Mouse (Mus musculus) hindbrain, embryonic 11.5 days (tissue): ENCODE results near the gene Igf1r. TPM values are rescaled to one million over a fixed set of nuclear protein-coding genes. Genes with fewer than 3 reads are reported as not detected.
A peak's percentile ranks its signal among the peaks of the same experiment; 100 is the strongest.

ENCODE experiments used
- ATAC-seq: fragments of 200-750 bp; cut with Nextera tagmentation; 2 replicates; pipeline ENCODE4 v1.8.0; 2017; ENCODE audit warnings: mild to moderate bottlenecking, moderate TSS enrichment, moderate library complexity; ENCODE audit not compliant: low FRiP score
- DNase-seq: peaks from one replicate; pipeline ENCODE4 v3.0.0-alpha.2; 2015; ENCODE audit warnings: low spot score
- H3K27ac ChIP-seq: fragments of 300-500 bp; sonication (generic); 2 replicates; pipeline ENCODE4 v1.5.1; 2014; ENCODE audit warnings: mild to moderate bottlenecking, low read depth, low read length
- H3K27me3 ChIP-seq: fragments of 300-500 bp; sonication (generic); 2 replicates; pipeline ENCODE4 v1.6.1; 2014; ENCODE audit warnings: mild to moderate bottlenecking, low read length, moderate library complexity, mixed read lengths; ENCODE audit not compliant: control insufficient read depth, insufficient read depth
- H3K36me3 ChIP-seq: fragments of 300-500 bp; sonication (generic); 2 replicates; pipeline ENCODE4 v1.6.1; 2014; ENCODE audit warnings: mild to moderate bottlenecking, low read length, moderate library complexity, mixed read lengths; ENCODE audit not compliant: control insufficient read depth, insufficient read depth
- H3K4me1 ChIP-seq: fragments of 300-500 bp; sonication (generic); replicated peaks from 2 replicates; pipeline ENCODE4 v1.6.1; 2014; ENCODE audit warnings: low read length, mixed read lengths; ENCODE audit not compliant: control insufficient read depth, insufficient read depth
- H3K4me2 ChIP-seq: fragments of 300-500 bp; sonication (generic); replicated peaks from 2 replicates; pipeline ENCODE4 v1.6.1; 2014; ENCODE audit warnings: mild to moderate bottlenecking, low read depth, low read length
- H3K4me3 ChIP-seq: fragments of 300-500 bp; sonication (generic); 2 replicates; pipeline ENCODE4 v1.5.1; 2014; ENCODE audit warnings: low read depth, low read length
- H3K9ac ChIP-seq: fragments of 300-500 bp; sonication (generic); 2 replicates; pipeline ENCODE4 v1.6.1; 2014; ENCODE audit warnings: low read depth, low read length
- H3K9me3 ChIP-seq: fragments of 300-500 bp; sonication (generic); 2 replicates; pipeline ENCODE4 v1.6.1; 2016; ENCODE audit warnings: low read length; ENCODE audit not compliant: control insufficient read depth
- WGBS: fragments of 180-500 bp; shearing (Covaris S2); extraction: QIAGEN DNeasy Blood & Tissue Kit; methylation state at CpG from one replicate; pipeline ENCODE4 v1.1.7; 2014; 5-methylcytosine and 5-hydroxymethylcytosine counted together
- polyA plus RNA-seq: library from polyadenylated mRNA; unstranded; fragments of >200 nt; fragmentation: Nextera tagmentation; extraction: Ambion mirVana; gene quantifications from 2 replicates; pipeline ENCODE4 v1.2.1, GENCODE M21; 2014

Gene Igf1r
- polyA plus RNA-seq, 1 experiment from 2014 or later: 35.7 TPM

- H3K4me2 ChIP-seq: no peak overlapping the region
- H3K4me3 ChIP-seq: no peak overlapping the region
- H3K9me3 ChIP-seq: no peaks in the 10 kb centered on the region
- DNase-seq (no peak), ATAC-seq (no peak)
- H3K27me3 ChIP-seq: no peaks in the 10 kb centered on the region
- no peak overlapping the region for H3K9ac ChIP-seq
- H3K36me3 ChIP-seq: no peaks in the 10 kb centered on the region
- peaks cover 7% of the 10 kb centered on the region for H3K4me1 ChIP-seq
- no peak overlapping the region for H3K27ac ChIP-seq
- WGBS: 96% methylated on average over 6 of the region's 6 CpGs
Observed at GRCm38 (mm10) chr7:68065904-68066303, 113.3 kb downstream of the Igf1r start.

GRCm38 (mm10) chr7:68067321-68067720, 114.7 kb downstream of the Igf1r start:
- DNase-seq (no peak), ATAC-seq (no peak)
- H3K9ac ChIP-seq: no peak overlapping the region
- H3K27me3 ChIP-seq: no peaks in the 10 kb centered on the region
- WGBS: 92% methylated on average over 4 of the region's 4 CpGs
- H3K27ac ChIP-seq: no peak overlapping the region
- no peaks in the 10 kb centered on the region for H3K9me3 ChIP-seq
- H3K36me3 ChIP-seq: no peaks in the 10 kb centered on the region
- no peak overlapping the region for H3K4me2 ChIP-seq
- no peak overlapping the region for H3K4me3 ChIP-seq
- peaks cover 7% of the 10 kb centered on the region for H3K4me1 ChIP-seq

GRCm38 (mm10) chr7:68069324-68069723, 116.7 kb downstream of the Igf1r start:
- Histone ChIP-seq H3K4me2 (no peak overlapping the region), H3K4me1 (peaks cover 4% of the 10 kb centered on the region), H3K36me3 (no peaks in the 10 kb centered on the region), H3K9me3 (no peaks in the 10 kb centered on the region), H3K9ac (no peak overlapping the region), H3K27me3 (no peaks in the 10 kb centered on the region), H3K4me3 (no peak overlapping the region), H3K27ac (no peak overlapping the region)
- 86% methylated on average over 7 of the region's 7 CpGs for WGBS
- DNase-seq (no peak), ATAC-seq (no peak)

- Histone ChIP-seq H3K36me3 (no peaks in the 10 kb centered on the region), H3K4me2 (no peak overlapping the region), H3K9me3 (no peaks in the 10 kb centered on the region), H3K4me1 (no peaks in the 10 kb centered on the region; the same call in 1 of the 2 replicates), H3K9ac (no peak overlapping the region), H3K27me3 (no peaks in the 10 kb centered on the region), H3K4me3 (no peak overlapping the region), H3K27ac (no peak overlapping the region)
- 66% methylated on average over 3 of the region's 3 CpGs for WGBS
- DNase-seq (no peak), ATAC-seq (no peak)
Observed at GRCm38 (mm10) chr7:68070030-68070429, 117.4 kb downstream of the Igf1r start.

- ATAC-seq (no peak), DNase-seq (peak; percentile 29)
Observed at GRCm38 (mm10) chr7:68070626-68071025, 118.0 kb downstream of the Igf1r start.

GRCm38 (mm10) chr7:68071050-68071449, 118.4 kb downstream of the Igf1r start:
- H3K4me3 ChIP-seq: no peak overlapping the region
- no peak for DNase-seq

More at GRCm38 (mm10) chr7:68070626-68071025, 118.0 kb downstream of the Igf1r start:
- Histone ChIP-seq H3K9me3 (no peaks in the 10 kb centered on the region), H3K27me3 (no peaks in the 10 kb centered on the region), H3K27ac (no peak overlapping the region), H3K4me2 (no peak overlapping the region), H3K4me1 (no peaks in the 10 kb centered on the region; the same call in 1 of the 2 replicates), H3K4me3 (no peak overlapping the region), H3K36me3 (no peaks in the 10 kb centered on the region), H3K9ac (no peak overlapping the region)
- 61% methylated on average over 7 of the region's 7 CpGs for WGBS

GRCm38 (mm10) chr7:68071749-68072148, 119.1 kb downstream of the Igf1r start:
- ATAC-seq: no peak
- H3K4me3 ChIP-seq: no peak overlapping the region
- H3K4me1 ChIP-seq: no peaks in the 10 kb centered on the region; the same call in 1 of the 2 replicates
- no peak for DNase-seq
- H3K36me3 ChIP-seq: no peaks in the 10 kb centered on the region
- no peak overlapping the region for H3K27ac ChIP-seq
- no peak overlapping the region for H3K9ac ChIP-seq
- H3K4me2 ChIP-seq: no peak overlapping the region
- H3K9me3 ChIP-seq: no peaks in the 10 kb centered on the region
- 93% methylated on average over 11 of the region's 11 CpGs for WGBS
- no peaks in the 10 kb centered on the region for H3K27me3 ChIP-seq

More at GRCm38 (mm10) chr7:68071050-68071449, 118.4 kb downstream of the Igf1r start:
- Histone ChIP-seq H3K27ac (no peak overlapping the region), H3K9ac (no peak overlapping the region), H3K9me3 (no peaks in the 10 kb centered on the region), H3K27me3 (no peaks in the 10 kb centered on the region), H3K36me3 (no peaks in the 10 kb centered on the region), H3K4me1 (no peaks in the 10 kb centered on the region; the same call in 1 of the 2 replicates), H3K4me2 (no peak overlapping the region)
- 89% methylated on average over 3 of the region's 3 CpGs for WGBS
- no peak for ATAC-seq

GRCm38 (mm10) chr7:68072524-68073459, 120.2 kb downstream of the Igf1r start:
- Histone ChIP-seq H3K27ac (no peak overlapping the region), H3K9me3 (no peaks in the 10 kb centered on the region), H3K4me1 (no peaks in the 10 kb centered on the region; the same call in 1 of the 2 replicates), H3K4me2 (no peak overlapping the region), H3K36me3 (no peaks in the 10 kb centered on the region), H3K27me3 (no peaks in the 10 kb centered on the region), H3K4me3 (no peak overlapping the region), H3K9ac (no peak overlapping the region)
- DNase-seq (no peak), ATAC-seq (no peak)
- 80% methylated on average over 14 of the region's 14 CpGs for WGBS

- ATAC-seq (no peak), DNase-seq (peak; percentile 41)
- Histone ChIP-seq H3K4me3 (no peak overlapping the region), H3K9me3 (no peaks in the 10 kb centered on the region), H3K36me3 (no peaks in the 10 kb centered on the region), H3K27me3 (no peaks in the 10 kb centered on the region), H3K4me1 (no peaks in the 10 kb centered on the region; the same call in 1 of the 2 replicates), H3K4me2 (no peak overlapping the region), H3K9ac (no peak overlapping the region), H3K27ac (no peak overlapping the region)
- WGBS: 45% methylated on average over 8 of the region's 8 CpGs
Observed at GRCm38 (mm10) chr7:68073460-68073806, 120.8 kb downstream of the Igf1r start.
